Mouse (Mus musculus) kidney, embryonic 14.5 days (tissue): Measurements from ENCODE around the gene Epha7. TPM values are rescaled to one million over a fixed set of nuclear protein-coding genes. Genes with fewer than 3 reads are reported as not detected.

Source experiments
- ATAC-seq: fragments of 200-750 bp; cut with Nextera tagmentation; 2 replicates; pipeline ENCODE4 v1.8.0; 2017; ENCODE audit warnings: moderate number of reproducible peaks, mild to moderate bottlenecking, moderate TSS enrichment, moderate library complexity; ENCODE audit not compliant: low FRiP score, low TSS enrichment
- H3K27ac ChIP-seq: fragments of 300-500 bp; sonication (generic); 2 replicates; pipeline ENCODE4 v1.5.1; 2014; ENCODE audit warnings: low read depth, mild to moderate bottlenecking, low read length, moderate library complexity, mixed read lengths
- H3K27me3 ChIP-seq: fragments of 300-500 bp; sonication (generic); 2 replicates; pipeline ENCODE4 v1.6.1; 2014; ENCODE audit warnings: mild to moderate bottlenecking, low read length; ENCODE audit not compliant: control insufficient read depth, insufficient read depth
- H3K36me3 ChIP-seq: fragments of 300-500 bp; sonication (generic); 2 replicates; pipeline ENCODE4 v1.6.1; 2014; ENCODE audit warnings: low read length, mixed read lengths; ENCODE audit not compliant: control insufficient read depth, insufficient read depth
- H3K4me1 ChIP-seq: fragments of 300-500 bp; sonication (generic); 2 replicates; pipeline ENCODE4 v1.6.1; 2014; ENCODE audit warnings: low read length, mixed read lengths; ENCODE audit not compliant: control insufficient read depth, insufficient read depth
- H3K4me2 ChIP-seq: fragments of 300-500 bp; sonication (generic); replicated peaks from 2 replicates; pipeline ENCODE4 v1.6.1; 2014; ENCODE audit warnings: low read depth, mild to moderate bottlenecking, low read length
- H3K4me3 ChIP-seq: fragments of 300-500 bp; sonication (generic); 2 replicates; pipeline ENCODE4 v1.5.1; 2014; ENCODE audit warnings: mild to moderate bottlenecking, low read length
- H3K9ac ChIP-seq: fragments of 300-500 bp; sonication (generic); 2 replicates; pipeline ENCODE4 v1.6.1; 2014; ENCODE audit warnings: low read depth, mild to moderate bottlenecking, low read length, moderate library complexity
- H3K9me3 ChIP-seq: fragments of 300-500 bp; sonication (generic); 2 replicates; pipeline ENCODE4 v1.6.1; 2016; ENCODE audit warnings: low read length; ENCODE audit not compliant: control insufficient read depth
- WGBS: fragments of 180-500 bp; shearing (Covaris S2); extraction: QIAGEN DNeasy Blood & Tissue Kit; methylation state at CpG from one replicate; pipeline ENCODE4 v1.1.7; 2014; 5-methylcytosine and 5-hydroxymethylcytosine counted together
- polyA plus RNA-seq: library from polyadenylated mRNA; unstranded; fragments of >200 nt; fragmentation: Nextera tagmentation; extraction: Ambion mirVana; gene quantifications from 2 replicates; pipeline ENCODE4 v1.2.1, GENCODE M21; 2014

Epha7 gene
- 23.6 and 41.2 TPM in 2 replicates for polyA plus RNA-seq

DNA sequence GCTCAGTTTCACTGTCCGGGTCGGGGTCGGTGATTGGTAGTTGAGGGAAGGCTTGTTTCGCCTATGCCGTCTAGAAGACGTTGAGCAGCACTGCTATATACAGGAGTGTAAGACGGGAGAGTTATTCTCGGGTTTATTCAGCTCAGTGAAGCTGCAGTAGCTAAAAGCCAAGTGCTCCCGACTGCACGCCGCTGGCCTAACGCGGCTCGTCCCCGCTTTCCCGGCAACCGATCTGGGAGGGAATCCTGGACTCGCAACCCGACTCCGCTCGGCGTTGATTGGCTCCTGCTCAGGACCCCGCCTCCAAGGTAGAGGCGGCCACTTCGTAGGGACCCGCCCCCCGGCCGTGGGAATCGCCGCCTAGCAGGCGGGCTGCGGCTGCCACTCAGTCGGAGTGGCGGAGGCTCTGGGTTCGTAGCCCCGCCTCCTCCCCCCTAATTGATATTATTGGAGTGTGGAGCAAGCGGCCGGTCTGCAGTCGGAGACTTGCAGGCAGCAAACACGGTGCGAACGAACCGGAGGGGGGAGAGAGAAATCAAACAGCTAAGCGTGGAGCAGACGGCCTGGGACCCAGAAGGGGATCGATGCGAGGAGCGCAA lies at the start of gene Epha7:
Epha7 (plus strand) TSS at position 441 of the 599 bp plus-strand sequence.
- no peaks in the 10 kb centered on the region for H3K27me3 ChIP-seq
- no peaks in the 10 kb centered on the region for H3K9me3 ChIP-seq
- under 1% methylated on average over 48 of the region's 48 CpGs for WGBS
- peak within 1 kb of the TSS; percentile 88 for H3K27ac ChIP-seq
- peak; percentile 98 for ATAC-seq
- H3K36me3 ChIP-seq = no peaks in the 10 kb centered on the region
- peak within 1 kb of the TSS; percentile 87 for H3K4me2 ChIP-seq
- no peaks in the 10 kb centered on the region for H3K4me1 ChIP-seq
- H3K9ac ChIP-seq = peak within 1 kb of the TSS; percentile 80
- H3K4me3 ChIP-seq = peak within 1 kb of the TSS; percentile 84

GRCm38 (mm10) chr4:28783961-28784360 lies 29.0 kb upstream of the Epha7 start:
- WGBS = 41% methylated on average over 3 of the region's 3 CpGs
- H3K4me2 ChIP-seq = no peak overlapping the region
- no peaks in the 10 kb centered on the region for H3K4me1 ChIP-seq
- H3K27ac ChIP-seq = no peak overlapping the region
- H3K9ac ChIP-seq = no peak overlapping the region
- H3K36me3 ChIP-seq = no peaks in the 10 kb centered on the region
- H3K4me3 ChIP-seq = no peak overlapping the region
- no peaks in the 10 kb centered on the region for H3K27me3 ChIP-seq
- peak; percentile 75; the same call in 1 of the 2 replicates for ATAC-seq
- no peaks in the 10 kb centered on the region for H3K9me3 ChIP-seq

DNA sequence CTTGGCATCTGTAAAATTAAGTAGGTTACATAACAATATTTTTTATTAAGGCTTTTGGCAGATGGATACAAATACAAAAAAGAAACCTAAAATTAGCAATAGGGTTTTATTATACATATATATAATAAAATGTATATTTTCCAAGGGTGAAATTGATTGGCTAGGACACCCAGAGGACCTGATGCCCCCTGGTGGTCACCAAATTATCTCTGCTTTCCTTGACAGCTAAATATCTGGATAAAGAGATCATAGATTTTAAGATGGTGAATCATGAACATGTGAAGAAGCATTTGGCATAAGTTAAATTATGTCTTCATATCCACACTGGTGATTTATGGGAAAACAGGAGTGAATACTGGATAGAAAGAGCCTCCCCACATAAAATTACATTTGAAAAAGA lies 4.1 kb upstream of the Epha7 start:
- no peak overlapping the region for H3K4me2 ChIP-seq
- H3K27me3 ChIP-seq = no peaks in the 10 kb centered on the region
- H3K36me3 ChIP-seq = no peaks in the 10 kb centered on the region
- no peaks in the 10 kb centered on the region for H3K9me3 ChIP-seq
- H3K27ac ChIP-seq = no peak overlapping the region
- no peaks in the 10 kb centered on the region for H3K4me1 ChIP-seq
- ATAC-seq = no peak
- no peak overlapping the region for H3K4me3 ChIP-seq
- no peak overlapping the region for H3K9ac ChIP-seq

DNA sequence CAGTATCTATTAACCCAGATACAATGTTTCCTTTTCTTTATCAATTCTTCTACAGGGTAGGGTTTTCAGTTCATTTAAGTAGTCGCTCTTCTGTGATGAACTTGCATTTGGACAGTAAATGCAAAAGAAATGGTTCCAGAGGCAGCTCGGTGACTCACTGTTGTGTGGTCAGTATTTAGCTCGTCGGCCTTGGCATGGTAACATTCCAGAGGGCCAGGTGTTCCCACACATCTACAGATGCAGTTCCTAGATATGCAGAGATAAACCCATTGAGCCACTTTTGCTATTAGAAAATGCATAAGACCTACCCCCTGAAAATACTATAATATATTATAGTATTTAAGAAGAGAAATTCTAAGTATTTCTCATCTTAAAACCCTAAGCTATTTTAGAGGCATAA lies 3.2 kb upstream of the Epha7 start:
- no peak overlapping the region for H3K4me3 ChIP-seq
- no peaks in the 10 kb centered on the region for H3K36me3 ChIP-seq
- no peak for ATAC-seq
- H3K27ac ChIP-seq = no peak overlapping the region
- H3K9me3 ChIP-seq = no peaks in the 10 kb centered on the region
- WGBS = 76% methylated on average over 4 of the region's 4 CpGs
- no peaks in the 10 kb centered on the region for H3K27me3 ChIP-seq
- H3K4me1 ChIP-seq = no peaks in the 10 kb centered on the region
- H3K9ac ChIP-seq = no peak overlapping the region
- no peak overlapping the region for H3K4me2 ChIP-seq

DNA sequence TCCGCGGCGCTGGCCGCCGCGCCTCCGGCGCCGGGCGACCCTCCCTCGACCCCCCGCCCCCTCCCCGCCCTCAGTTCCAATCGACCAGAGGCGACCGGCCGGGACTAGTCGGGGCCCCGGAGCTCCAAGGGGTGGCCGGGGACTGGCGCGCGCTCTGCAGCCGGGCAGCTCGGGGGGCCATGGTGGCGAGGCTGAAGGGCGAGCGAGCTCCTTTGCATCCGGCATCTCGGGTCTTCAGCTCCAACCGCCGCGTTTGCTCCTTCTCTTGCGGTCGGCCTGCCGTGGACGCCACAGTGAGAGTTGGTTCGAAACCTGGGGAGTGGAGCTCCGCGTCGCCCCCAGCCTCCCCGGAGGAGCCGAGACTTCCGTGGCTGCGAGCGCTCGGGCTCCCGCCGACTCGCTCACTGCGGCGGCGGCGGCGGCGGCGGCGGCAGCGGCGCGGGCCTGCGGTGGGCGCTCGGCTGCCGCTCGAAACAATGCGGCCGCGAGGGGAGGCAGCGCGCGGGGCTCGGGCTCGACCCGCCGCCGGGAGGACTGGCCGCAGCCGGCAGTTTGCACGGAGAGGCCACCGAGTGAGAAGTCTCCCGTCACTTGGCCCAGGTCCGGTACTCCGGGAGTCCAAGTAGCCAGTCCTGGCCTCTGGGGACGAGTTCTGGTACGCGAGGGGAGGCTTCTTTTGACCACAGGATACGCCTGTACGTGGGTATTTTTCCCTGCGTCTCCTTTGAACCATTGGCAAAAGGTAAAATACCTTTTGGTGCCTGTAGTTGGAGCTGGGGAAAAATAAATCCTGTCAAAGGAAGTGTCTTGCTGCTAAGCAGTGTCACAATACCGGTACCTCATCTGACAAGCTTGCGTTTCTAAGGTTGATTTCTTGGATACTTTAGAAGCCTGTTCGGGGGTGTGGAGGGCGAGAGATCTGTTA lies 882 bp downstream of the Epha7 start:
- ATAC-seq = peak; percentile 62
- H3K9me3 ChIP-seq = no peaks in the 10 kb centered on the region
- H3K4me3 ChIP-seq = peak overlapping the region; percentile 84
- WGBS = under 1% methylated on average over 75 of the region's 94 CpGs
- H3K27ac ChIP-seq = peak overlapping the region; percentile 88
- no peaks in the 10 kb centered on the region for H3K4me1 ChIP-seq
- H3K36me3 ChIP-seq = no peaks in the 10 kb centered on the region
- H3K4me2 ChIP-seq = peak overlapping the region; percentile 87
- no peaks in the 10 kb centered on the region for H3K27me3 ChIP-seq
- peak overlapping the region; percentile 80 for H3K9ac ChIP-seq

- Histone ChIP-seq H3K4me2 (peak overlapping the region; percentile 87), H3K27me3 (no peaks in the 10 kb centered on the region), H3K36me3 (no peaks in the 10 kb centered on the region), H3K27ac (peak overlapping the region; percentile 77; the same call in 1 of the 2 replicates), H3K4me3 (peak overlapping the region; percentile 84), H3K9me3 (no peaks in the 10 kb centered on the region), H3K4me1 (no peaks in the 10 kb centered on the region), H3K9ac (peak overlapping the region; percentile 80)
- WGBS = 1% methylated on average over 8 of the region's 8 CpGs
- ATAC-seq = no peak
These were observed 1.5 kb downstream of the Epha7 start for GRCm38 (mm10) chr4:28814476-28814815.

- ATAC-seq = peak; percentile 40
- H3K9me3 ChIP-seq = no peaks in the 10 kb centered on the region
- peak overlapping the region; percentile 77 for H3K27ac ChIP-seq
- peak overlapping the region; percentile 84 for H3K4me3 ChIP-seq
- peak overlapping the region; percentile 87 for H3K4me2 ChIP-seq
- under 1% methylated on average over 67 of the region's 72 CpGs for WGBS
- no peaks in the 10 kb centered on the region for H3K4me1 ChIP-seq
- H3K36me3 ChIP-seq = no peaks in the 10 kb centered on the region
- H3K27me3 ChIP-seq = no peaks in the 10 kb centered on the region
- H3K9ac ChIP-seq = peak overlapping the region; percentile 80
These were observed 2.1 kb downstream of the Epha7 start for GRCm38 (mm10) chr4:28814816-28815620.

DNA sequence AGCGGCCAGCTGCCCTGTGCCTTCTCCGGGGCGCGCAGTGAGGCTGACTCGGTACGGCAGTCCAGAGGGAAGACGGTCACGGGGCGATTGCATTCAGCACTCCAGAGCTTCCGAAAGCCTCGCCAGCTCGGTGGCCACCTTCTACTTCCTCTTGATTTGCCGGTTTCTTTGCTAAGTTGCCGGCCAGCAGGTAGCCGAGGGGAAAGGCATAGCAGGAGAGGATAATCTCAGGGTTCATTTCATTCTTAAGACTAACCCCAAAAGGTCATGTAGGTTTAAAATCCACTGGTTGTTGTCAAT lies 2.6 kb downstream of the Epha7 start:
- Histone ChIP-seq H3K36me3 (no peaks in the 10 kb centered on the region), H3K4me2 (peak overlapping the region; percentile 87), H3K4me3 (peak overlapping the region; percentile 84), H3K4me1 (no peaks in the 10 kb centered on the region), H3K27ac (peak overlapping the region; percentile 77), H3K9me3 (no peaks in the 10 kb centered on the region), H3K9ac (peak overlapping the region; percentile 80), H3K27me3 (no peaks in the 10 kb centered on the region)
- WGBS = 0% methylated on average over 15 of the region's 15 CpGs
- no peak for ATAC-seq
